Mouse (Mus musculus) heart, postnatal 4 days (tissue): ENCODE measurements around the gene Gm10300. TPM values are rescaled to one million over a fixed set of nuclear protein-coding genes. Genes with fewer than 3 reads are reported as not detected.

ENCODE experiments used
- DNase-seq: peaks from one replicate; pipeline ENCODE4 v3.0.0; 2021
- total RNA-seq, 2 experiments: library from RNA; stranded (reverse); gene quantifications; 2 replicates each; pipeline ENCODE4 v1.2.3; 2021

Gene Gm10300
- total RNA-seq, 2 experiments from 2014 or later: 0.11 to 0.12 TPM

GRCm38 (mm10) chr4:132079555-132080275, 5.2 kb downstream of the Gm10300 start:
- peak; percentile 82 for DNase-seq

- DNase-seq: no peak
Observed at GRCm38 (mm10) chr4:132080492-132080983, 6.0 kb downstream of the Gm10300 start.

- no peak for DNase-seq
Observed at GRCm38 (mm10) chr4:132085114-132085513, 10.6 kb downstream of the Gm10300 start.

GRCm38 (mm10) chr4:132088921-132089320, 14.4 kb downstream of the Gm10300 start:
- DNase-seq: peak; percentile 70

- no peak for DNase-seq
Observed at GRCm38 (mm10) chr4:132093136-132093535, 18.6 kb downstream of the Gm10300 start.

GRCm38 (mm10) chr4:132093928-132094327, 19.4 kb downstream of the Gm10300 start:
- DNase-seq: no peak

GRCm38 (mm10) chr4:132095043-132095442, 20.5 kb downstream of the Gm10300 start:
- DNase-seq: no peak

GRCm38 (mm10) chr4:132099548-132099947, 25.1 kb downstream of the Gm10300 start:
- no peak for DNase-seq

- DNase-seq: no peak
Observed at GRCm38 (mm10) chr4:132101152-132101551, 26.7 kb downstream of the Gm10300 start.

GRCm38 (mm10) chr4:132108221-132108620, 33.7 kb downstream of the Gm10300 start:
- DNase-seq: no peak

GRCm38 (mm10) chr4:132111227-132111626, 36.7 kb downstream of the Gm10300 start:
- DNase-seq: no peak

GRCm38 (mm10) chr4:132113411-132114095, 39.1 kb downstream of the Gm10300 start:
- DNase-seq: peak; percentile 25

- no peak for DNase-seq
Observed at GRCm38 (mm10) chr4:132116315-132116714, 41.8 kb downstream of the Gm10300 start.

GRCm38 (mm10) chr4:132119566-132119965, 45.1 kb downstream of the Gm10300 start:
- DNase-seq: no peak

- DNase-seq: peak; percentile 16
Observed at GRCm38 (mm10) chr4:132121674-132122073, 47.2 kb downstream of the Gm10300 start.

- DNase-seq: no peak
Observed at GRCm38 (mm10) chr4:132123166-132123565, 48.7 kb downstream of the Gm10300 start.

Other genes starting within 250 kb of the Gm10300 start
- gene Ptpru, start 236.4 kb upstream of the Gm10300 start, total RNA-seq: 1 to 10 TPM; 2.1 to 3.6 TPM
- gene Mecr, start 231.2 kb upstream of the Gm10300 start, total RNA-seq: 10 to 100 TPM; 22.4 to 25.2 TPM
- 10 to 100 TPM; 73.2 to 76.8 TPM for gene Srsf4, start 201.1 kb upstream of the Gm10300 start, total RNA-seq
- 10 to 100 TPM in 1 of 2 experiments, 1 to 10 TPM in 1; 9.4 to 12.8 TPM for gene Tmem200b, start 152.9 kb upstream of the Gm10300 start, total RNA-seq
- 100 to 1,000 TPM in 1 of 2 experiments, 10 to 100 TPM in 1; 88.1 to 142 TPM for gene Epb41, start 624 bp downstream of the Gm10300 start, total RNA-seq
- gene Oprd1, start 69.8 kb downstream of the Gm10300 start, total RNA-seq: under 1 TPM; 0.45 to 0.54 TPM
- gene Ythdf2, start 137.6 kb downstream of the Gm10300 start, total RNA-seq: 10 to 100 TPM; 48.2 to 51.9 TPM
- gene Gmeb1, start 186.9 kb downstream of the Gm10300 start, total RNA-seq: 10 to 100 TPM; 19.4 to 21.1 TPM
- 10 to 100 TPM; 20.2 to 23.8 TPM for gene Taf12, start 199.7 kb downstream of the Gm10300 start, total RNA-seq
- gene Rab42, start 228.7 kb downstream of the Gm10300 start, total RNA-seq: 1 to 10 TPM; 1.2 to 1.5 TPM